ENCODE assay signal across 32 mouse cellular contexts in the genomic region with DNA sequence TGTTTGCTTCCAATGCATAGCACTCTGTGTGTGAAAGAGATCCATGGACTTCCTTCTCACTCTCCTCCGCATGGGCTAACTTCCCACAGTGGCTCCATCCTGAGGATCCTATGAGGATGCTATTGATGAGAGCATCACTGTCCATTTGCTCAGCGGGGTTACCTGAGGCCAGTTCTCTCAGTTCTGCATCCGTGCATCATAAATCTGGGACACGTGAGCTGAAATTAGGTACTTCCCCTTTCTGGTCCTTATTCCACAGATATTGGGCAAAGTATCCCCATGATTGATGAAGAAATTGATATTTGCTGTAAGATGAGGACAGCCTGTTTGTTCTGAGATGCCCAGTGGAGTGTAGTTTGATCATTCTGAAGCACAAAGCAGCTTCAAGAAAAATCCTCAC.
DNase-seq lines count a peak whose midpoint lies in the region; ATAC-seq lines count a peak whose summit lies in the region.
"Had no signal": no experiment of that assay in that cellular context is flagged by ENCODE, and none has a peak within 500 bp of the region (broad histone marks: within the 10 kb centered on the region; RNA-seq: fewer than 3 reads in every experiment).

No protein-coding gene starts in this region.

- no peaks in the 10 kb centered on the region for H3K27me3 ChIP-seq in embryonic facial prominence, embryonic 14.5 days (replicated peaks; ENCODE audit: control insufficient read depth, insufficient read depth, low read length)
- no peaks in the 10 kb centered on the region for H3K27me3 ChIP-seq in embryonic facial prominence, embryonic 10.5 days (replicated peaks; ENCODE audit: low read depth, poor library complexity, severe bottlenecking)
- no peaks in the 10 kb centered on the region for H3K27me3 ChIP-seq in intestine, embryonic 14.5 days (replicated peaks; ENCODE audit: control insufficient read depth, insufficient read depth, low read length)
- no peaks in the 10 kb centered on the region for H3K27me3 ChIP-seq in intestine, embryonic 15.5 days (replicated peaks)
- no peaks in the 10 kb centered on the region for H3K27me3 ChIP-seq in limb, embryonic 12.5 days
- H3K27me3 ChIP-seq in limb, embryonic 10.5 days (ENCODE audit: low read depth, poor library complexity, severe bottlenecking), result no peaks in the 10 kb centered on the region
- no peaks in the 10 kb centered on the region for H3K27me3 ChIP-seq in stomach, embryonic 16.5 days (ENCODE audit: control insufficient read depth, insufficient read depth, low read length)
- H3K27me3 ChIP-seq: embryonic facial prominence, embryonic 13.5 days; forebrain, embryonic 12.5 days; liver, embryonic 12.5 days; midbrain, embryonic 15.5 days; neural tube, embryonic 15.5 days; stomach, embryonic 15.5 days had no signal

- no peak for ATAC-seq in embryonic facial prominence, embryonic 14.5 days (ENCODE audit: low read depth)
- ATAC-seq in intestine, embryonic 14.5 days (replicated peaks; ENCODE audit: low FRiP score, low TSS enrichment, low read depth), result no peak
- no peak for ATAC-seq in intestine, embryonic 15.5 days
- no peak for ATAC-seq in limb, embryonic 12.5 days (ENCODE audit: insufficient number of reproducible peaks, insufficient read depth, low FRiP score, low TSS enrichment, low read depth)
- no peak for ATAC-seq in stomach, embryonic 16.5 days (ENCODE audit: insufficient read depth, low FRiP score)
- ATAC-seq in cerebellum, adult (ENCODE audit: insufficient number of reproducible peaks, low FRiP score, low TSS enrichment), result no peak
- ATAC-seq: forebrain, postnatal 0 days; liver, embryonic 12.5 days; liver, postnatal 0 days; midbrain, embryonic 15.5 days had no signal

- peaks cover 55% of the 10 kb centered on the region for H3K4me1 ChIP-seq in embryonic facial prominence, embryonic 14.5 days (ENCODE audit: control insufficient read depth, insufficient read depth, low read length)
- peaks cover 53% of the 10 kb centered on the region for H3K4me1 ChIP-seq in embryonic facial prominence, embryonic 10.5 days
- peaks cover 28% of the 10 kb centered on the region for H3K4me1 ChIP-seq in intestine, embryonic 14.5 days (replicated peaks; ENCODE audit: control insufficient read depth, insufficient read depth, low read length)
- H3K4me1 ChIP-seq in intestine, embryonic 15.5 days (replicated peaks), result peaks cover 32% of the 10 kb centered on the region
- peaks cover 71% of the 10 kb centered on the region for H3K4me1 ChIP-seq in limb, embryonic 12.5 days (replicated peaks)
- H3K4me1 ChIP-seq in limb, embryonic 10.5 days, result peaks cover 78% of the 10 kb centered on the region
- H3K4me1 ChIP-seq in stomach, embryonic 16.5 days (ENCODE audit: control insufficient read depth, insufficient read depth, low read length), result peaks cover 30% of the 10 kb centered on the region

- WGBS in embryonic facial prominence, embryonic 14.5 days, result 88% methylated on average over 4 of the region's 4 CpGs
- WGBS in embryonic facial prominence, embryonic 10.5 days, result 88% methylated on average over 4 of the region's 4 CpGs
- 77% methylated on average over 4 of the region's 4 CpGs for WGBS in intestine, embryonic 14.5 days
- 82% methylated on average over 4 of the region's 4 CpGs for WGBS in intestine, embryonic 15.5 days
- WGBS in limb, embryonic 12.5 days, result 82% methylated on average over 4 of the region's 4 CpGs
- WGBS in limb, embryonic 10.5 days, result 85% methylated on average over 4 of the region's 4 CpGs
- 87% methylated on average over 4 of the region's 4 CpGs for WGBS in stomach, embryonic 16.5 days

- no peak overlapping the region for H3K4me2 ChIP-seq in embryonic facial prominence, embryonic 14.5 days (ENCODE audit: low read depth, low read length)
- peak overlapping the region; percentile 13; the same call in 1 of the 2 replicates for H3K4me2 ChIP-seq in intestine, embryonic 14.5 days (ENCODE audit: low read length)
- H3K4me2 ChIP-seq in intestine, embryonic 15.5 days (replicated peaks), result no peak overlapping the region
- H3K4me2 ChIP-seq in limb, embryonic 12.5 days, result no peak overlapping the region
- H3K4me2 ChIP-seq in stomach, embryonic 16.5 days (ENCODE audit: low read depth, low read length), result no peak overlapping the region
- H3K4me2 ChIP-seq: embryonic facial prominence, embryonic 13.5 days; forebrain, embryonic 12.5 days; hindbrain, embryonic 14.5 days; liver, embryonic 12.5 days; midbrain, embryonic 15.5 days; neural tube, embryonic 15.5 days; stomach, embryonic 15.5 days had no signal

- no peak overlapping the region for H3K9ac ChIP-seq in embryonic facial prominence, embryonic 14.5 days (ENCODE audit: low read depth, low read length)
- no peak overlapping the region for H3K9ac ChIP-seq in intestine, embryonic 14.5 days (ENCODE audit: low read length)
- H3K9ac ChIP-seq in intestine, embryonic 15.5 days, result no peak overlapping the region
- no peak overlapping the region for H3K9ac ChIP-seq in limb, embryonic 12.5 days (replicated peaks)
- no peak overlapping the region for H3K9ac ChIP-seq in stomach, embryonic 16.5 days (ENCODE audit: low read length)
- H3K9ac ChIP-seq: embryonic facial prominence, embryonic 13.5 days; forebrain, embryonic 12.5 days; forebrain, postnatal 0 days; hindbrain, embryonic 14.5 days; liver, embryonic 12.5 days; liver, postnatal 0 days; midbrain, embryonic 15.5 days; neural tube, embryonic 15.5 days; stomach, embryonic 15.5 days had no signal

- no peak for DNase-seq in embryonic facial prominence, embryonic 14.5 days (ENCODE audit: low spot score)
- no peak for DNase-seq in embryonic facial prominence, embryonic 10.5 days (ENCODE audit: low spot score)
- no peak for DNase-seq in intestine, embryonic 14.5 days (ENCODE audit: low spot score)
- DNase-seq in limb, embryonic 10.5 days (ENCODE audit: low spot score), result no peak
- DNase-seq: adrenal gland, adult 8-10 months; cerebellum, adult 11 months; cerebellum, adult 9-11 months; embryo, embryonic 11 days; forebrain, postnatal 0 days; gastrocnemius, postnatal 10 days; heart, adult 11 months; heart, postnatal 36 days; kidney, adult 18-20 months; liver, postnatal 0 days; retina, postnatal 1 day; right cerebral cortex, postnatal 25 days; thymus, adult 18-20 months; thymus, postnatal 25 days had no signal

- no peak overlapping the region for H3K4me3 ChIP-seq in embryonic facial prominence, embryonic 14.5 days (ENCODE audit: low read depth, low read length)
- H3K4me3 ChIP-seq in embryonic facial prominence, embryonic 10.5 days, result no peak overlapping the region
- no peak overlapping the region for H3K4me3 ChIP-seq in intestine, embryonic 14.5 days (ENCODE audit: low read depth, low read length)
- H3K4me3 ChIP-seq in intestine, embryonic 15.5 days (replicated peaks), result no peak overlapping the region
- H3K4me3 ChIP-seq in limb, embryonic 12.5 days (replicated peaks), result no peak overlapping the region
- no peak overlapping the region for H3K4me3 ChIP-seq in limb, embryonic 10.5 days
- no peak overlapping the region for H3K4me3 ChIP-seq in stomach, embryonic 16.5 days (replicated peaks; ENCODE audit: low read length)
- H3K4me3 ChIP-seq: embryonic facial prominence, embryonic 13.5 days; forebrain, embryonic 12.5 days; liver, embryonic 12.5 days; midbrain, embryonic 10.5 days; midbrain, embryonic 15.5 days; neural tube, embryonic 15.5 days; stomach, embryonic 15.5 days had no signal

- H3K9me3 ChIP-seq in embryonic facial prominence, embryonic 14.5 days (ENCODE audit: control insufficient read depth, low read length), result no peaks in the 10 kb centered on the region
- no peaks in the 10 kb centered on the region for H3K9me3 ChIP-seq in embryonic facial prominence, embryonic 10.5 days
- H3K9me3 ChIP-seq in intestine, embryonic 14.5 days (ENCODE audit: control insufficient read depth, low read length), result no peaks in the 10 kb centered on the region
- H3K9me3 ChIP-seq in intestine, embryonic 15.5 days, result no peaks in the 10 kb centered on the region
- no peaks in the 10 kb centered on the region for H3K9me3 ChIP-seq in limb, embryonic 12.5 days
- H3K9me3 ChIP-seq in limb, embryonic 10.5 days (replicated peaks), result no peaks in the 10 kb centered on the region
- H3K9me3 ChIP-seq in stomach, embryonic 16.5 days (replicated peaks; ENCODE audit: control insufficient read depth, low read length), result no peaks in the 10 kb centered on the region
- H3K9me3 ChIP-seq: embryonic facial prominence, embryonic 13.5 days; forebrain, embryonic 12.5 days; G1E; liver, embryonic 12.5 days; midbrain, embryonic 10.5 days; midbrain, embryonic 15.5 days; neural tube, embryonic 15.5 days; stomach, embryonic 15.5 days had no signal

- no peaks in the 10 kb centered on the region for H3K36me3 ChIP-seq in embryonic facial prominence, embryonic 14.5 days (ENCODE audit: control insufficient read depth, insufficient read depth, low read length)
- H3K36me3 ChIP-seq in embryonic facial prominence, embryonic 10.5 days (replicated peaks), result peaks cover 12% of the 10 kb centered on the region
- no peaks in the 10 kb centered on the region for H3K36me3 ChIP-seq in intestine, embryonic 14.5 days (ENCODE audit: control insufficient read depth, insufficient read depth, low read length)
- no peaks in the 10 kb centered on the region for H3K36me3 ChIP-seq in intestine, embryonic 15.5 days
- H3K36me3 ChIP-seq in limb, embryonic 12.5 days, result peaks cover under 1% of the 10 kb centered on the region; the same call in 1 of the 2 replicates
- H3K36me3 ChIP-seq in limb, embryonic 10.5 days, result peaks cover 35% of the 10 kb centered on the region
- no peaks in the 10 kb centered on the region for H3K36me3 ChIP-seq in stomach, embryonic 16.5 days (ENCODE audit: control insufficient read depth, insufficient read depth, low read length)
- H3K36me3 ChIP-seq: forebrain, embryonic 12.5 days; G1E; midbrain, embryonic 10.5 days; midbrain, embryonic 15.5 days; neural tube, embryonic 15.5 days; stomach, embryonic 15.5 days had no signal

- H3K27ac ChIP-seq in embryonic facial prominence, embryonic 14.5 days (replicated peaks; ENCODE audit: low read depth, low read length), result 0 out of 2 replicates have a peak overlapping the region, but pooled peaks have one; percentile 35
- H3K27ac ChIP-seq in embryonic facial prominence, embryonic 10.5 days (replicated peaks), result no peak overlapping the region
- H3K27ac ChIP-seq in intestine, embryonic 14.5 days (ENCODE audit: low read depth), result no peak overlapping the region
- no peak overlapping the region for H3K27ac ChIP-seq in intestine, embryonic 15.5 days
- H3K27ac ChIP-seq in limb, embryonic 12.5 days, result 0 out of 2 replicates have a peak overlapping the region, but pooled peaks have one; percentile 12
- H3K27ac ChIP-seq in limb, embryonic 10.5 days, result no peak overlapping the region; the same call in 1 of the 2 replicates
- peak overlapping the region; percentile 78; the same call in 1 of the 2 replicates for H3K27ac ChIP-seq in stomach, embryonic 16.5 days (ENCODE audit: low read length)
- H3K27ac ChIP-seq: forebrain, embryonic 12.5 days; hindbrain, embryonic 14.5 days; liver, embryonic 12.5 days; macrophage; midbrain, embryonic 10.5 days; midbrain, embryonic 15.5 days; neural tube, embryonic 15.5 days had no signal

Comparison
In these comparisons a context has a peak if more than half of its experiments do, and no peak if none do; other contexts are left out.
1. H3K27ac ChIP-seq: peak in embryonic facial prominence, embryonic 14.5 days (single experiment), limb, embryonic 12.5 days (single experiment) and stomach, embryonic 16.5 days (single experiment); none in embryonic facial prominence, embryonic 10.5 days (single experiment), intestine, embryonic 14.5 days (single experiment), intestine, embryonic 15.5 days (single experiment) and limb, embryonic 10.5 days (single experiment).